Mouse (Mus musculus) liver, postnatal 0 days (tissue): Measurements from ENCODE around the gene Fcrlb.

ENCODE experiments used
- CTCF ChIP-seq: sonication (generic); IDR thresholded peaks from 2 replicates; pipeline ENCODE4 v1.5.1; 2016; ENCODE audit warnings: antibody characterized with exemption, low read depth
- EP300 ChIP-seq: IDR thresholded peaks from 2 replicates; pipeline ENCODE4 v1.6.1; 2016; ENCODE audit warnings: antibody characterized with exemption, low read depth, mild to moderate bottlenecking

- TF ChIP-seq CTCF = no peak
- no peak for TF ChIP-seq EP300
These were observed 45.5 kb upstream of the Fcrlb start for GRCm38 (mm10) chr1:170958225-170958624.
